In genomic region chr5:112773429-112773828, GRCm38 (mm10) we compare ENCODE assay signal across 16 mouse cellular contexts.
"Had no signal": no experiment of that assay in that cellular context is flagged by ENCODE, and none has a peak within 500 bp of the region (broad histone marks: within the 10 kb centered on the region; RNA-seq: fewer than 3 reads in every experiment).

No protein-coding gene starts in this region.

- ATAC-seq: lung, postnatal 0 days; midbrain, embryonic 16.5 days had no signal

- H3K27me3 ChIP-seq: liver, embryonic 15.5 days; stomach, embryonic 15.5 days had no signal

- H3K27ac ChIP-seq: layer of hippocampus, adult 2 months; left cerebral cortex, adult 2 months; limb, embryonic 10.5 days; liver, embryonic 15.5 days; stomach, embryonic 15.5 days had no signal

- DNase-seq: kidney, adult 9 months; kidney, postnatal 10 days; kidney, postnatal 4 days; lung, adult 2 months; lung, postnatal 36 days; right cerebral cortex, postnatal 14 days; thymus, adult 2 months; thymus, postnatal 25 days had no signal

- H3K4me2 ChIP-seq: liver, embryonic 11.5 days; liver, embryonic 15.5 days; stomach, embryonic 15.5 days had no signal

- H3K9me3 ChIP-seq: limb, embryonic 10.5 days; liver, embryonic 15.5 days; stomach, embryonic 15.5 days had no signal

- H3K9ac ChIP-seq: liver, embryonic 15.5 days; stomach, embryonic 15.5 days had no signal

- H3K36me3 ChIP-seq: limb, embryonic 10.5 days; liver, embryonic 15.5 days; stomach, embryonic 15.5 days had no signal

- H3K4me3 ChIP-seq: layer of hippocampus, adult 2 months; left cerebral cortex, adult 2 months; limb, embryonic 10.5 days; liver, embryonic 15.5 days; stomach, embryonic 15.5 days had no signal
